Mouse (Mus musculus) thymus, adult 2 months (tissue): ENCODE results near the gene Abhd14a.

ENCODE experiments used
- CTCF ChIP-seq: fragments of 200-500 bp; IDR thresholded peaks from 2 replicates; pipeline ENCODE4 v1.5.1; 2012; ENCODE audit warnings: mild to moderate bottlenecking, control low read depth, low read length, moderate library complexity, borderline replicate concordance; ENCODE audit not compliant: control insufficient read depth, poor library complexity, insufficient read depth; ENCODE audit errors: extremely low read depth
- POLR2A ChIP-seq: fragments of 200-500 bp; IDR thresholded peaks from 2 replicates; pipeline ENCODE4 v1.6.1; 2012; ENCODE audit warnings: mild to moderate bottlenecking, low read length, control low read depth, moderate library complexity; ENCODE audit not compliant: control insufficient read depth, poor library complexity, insufficient read depth; ENCODE audit errors: extremely low read depth

DNA sequence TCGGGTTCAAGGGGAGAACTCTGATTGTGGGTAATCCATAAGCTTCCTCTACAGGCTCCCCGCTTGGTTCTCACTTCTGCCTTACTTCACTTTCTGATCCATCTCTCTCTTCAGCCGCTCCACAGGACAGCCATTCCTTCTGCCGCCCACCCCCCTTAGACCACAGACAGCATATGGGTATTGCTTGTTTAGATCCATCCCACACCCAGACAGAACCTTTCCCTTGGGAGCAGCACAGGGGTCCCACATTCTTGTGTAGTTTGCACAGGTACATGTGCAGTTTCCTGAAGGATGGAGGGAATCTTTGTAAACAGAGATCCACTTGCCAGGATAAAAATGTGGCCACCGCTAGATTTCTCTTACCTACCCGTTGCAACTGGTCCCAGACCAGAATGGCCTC is 4.9 kb upstream of the Abhd14a start:
- TF ChIP-seq CTCF, result no peak
- no peak for TF ChIP-seq POLR2A
